Mouse (Mus musculus): Measurements from ENCODE around the gene Wdr92. TPM values are rescaled to one million over a fixed set of nuclear protein-coding genes. Genes with fewer than 3 reads are reported as not detected.
A peak's percentile ranks its signal among the peaks of the same experiment; 100 is the strongest.
"Not testable (repeated sequence)": the region's sequence is repeated elsewhere in the genome, so short reads cannot be mapped to it uniquely, and the experiment has no call there.

The Wdr92 gene
- polyA plus RNA-seq, 1 experiment from 2014 or later = 22.3 TPM

GRCm38 (mm10) chr11:17212903-17213509 lies 31.1 kb downstream of the Wdr92 start:
- H3K36me3 ChIP-seq (replicated peaks) = peaks cover 10% of the 10 kb centered on the region; the same call in 1 of the 2 replicates
- H3K9me3 ChIP-seq = no peaks in the 10 kb centered on the region
- H3K4me3 ChIP-seq (replicated peaks) = 0 out of 2 replicates have a peak overlapping the region, but pooled peaks have one; percentile 5
- H3K27ac ChIP-seq = no peak overlapping the region
- H3K9ac ChIP-seq = peak overlapping the region; percentile 21; the same call in 1 of the 2 replicates
- WGBS = 71% methylated on average over 5 of the region's 5 CpGs
- H3K4me1 ChIP-seq = peaks cover 24% of the 10 kb centered on the region
- ATAC-seq (ENCODE audit: low FRiP score) = no peak
- peak overlapping the region; percentile 74 for H3K4me2 ChIP-seq
- no peaks in the 10 kb centered on the region for H3K27me3 ChIP-seq

- 91% methylated on average over 3 of the region's 3 CpGs for WGBS
- H3K9ac ChIP-seq = no peak overlapping the region
- no peak for ATAC-seq (ENCODE audit: low FRiP score)
These were observed 33.6 kb downstream of the Wdr92 start for GRCm38 (mm10) chr11:17215475-17215874.

GRCm38 (mm10) chr11:17221126-17221525 lies 39.2 kb downstream of the Wdr92 start:
- no peaks in the 10 kb centered on the region for H3K9me3 ChIP-seq
- H3K4me1 ChIP-seq = no peaks in the 10 kb centered on the region
- no peak overlapping the region for H3K4me3 ChIP-seq (replicated peaks)
- no peak overlapping the region for H3K4me2 ChIP-seq
- no peak for ATAC-seq (ENCODE audit: low FRiP score)
- H3K27ac ChIP-seq = no peak overlapping the region
- peaks cover 19% of the 10 kb centered on the region; the same call in 1 of the 2 replicates for H3K36me3 ChIP-seq (replicated peaks)
- 94% methylated on average over 8 of the region's 8 CpGs for WGBS
- H3K27me3 ChIP-seq = no peaks in the 10 kb centered on the region
- H3K9ac ChIP-seq = no peak overlapping the region

More at GRCm38 (mm10) chr11:17215475-17215874, 33.6 kb downstream of the Wdr92 start:
- no peak overlapping the region for H3K27ac ChIP-seq
- no peak overlapping the region for H3K4me3 ChIP-seq (replicated peaks)
- H3K4me1 ChIP-seq = peaks cover 20% of the 10 kb centered on the region
- no peak overlapping the region for H3K4me2 ChIP-seq
- H3K9me3 ChIP-seq = no peaks in the 10 kb centered on the region
- H3K36me3 ChIP-seq (replicated peaks) = no peaks in the 10 kb centered on the region
- H3K27me3 ChIP-seq = no peaks in the 10 kb centered on the region

- Histone ChIP-seq H3K4me2 (no peak overlapping the region), H3K9ac (no peak overlapping the region), H3K36me3 (replicated peaks) (peaks cover 25% of the 10 kb centered on the region), H3K27me3 (no peaks in the 10 kb centered on the region), H3K27ac (no peak overlapping the region), H3K9me3 (no peaks in the 10 kb centered on the region), H3K4me1 (no peaks in the 10 kb centered on the region), H3K4me3 (replicated peaks) (no peak overlapping the region)
- WGBS = 87% methylated on average over 5 of the region's 5 CpGs
- ATAC-seq (ENCODE audit: low FRiP score) = no peak
These were observed 50.9 kb downstream of the Wdr92 start for GRCm38 (mm10) chr11:17232792-17233191.

GRCm38 (mm10) chr11:17236449-17237037 lies 54.6 kb downstream of the Wdr92 start:
- H3K27me3 ChIP-seq = no peaks in the 10 kb centered on the region
- H3K27ac ChIP-seq = no peak overlapping the region
- no peaks in the 10 kb centered on the region for H3K9me3 ChIP-seq
- no peaks in the 10 kb centered on the region for H3K4me1 ChIP-seq
- ATAC-seq (ENCODE audit: low FRiP score) = no peak
- no peak overlapping the region for H3K9ac ChIP-seq
- no peak overlapping the region for H3K4me3 ChIP-seq (replicated peaks)
- WGBS = 86% methylated on average over 5 of the region's 5 CpGs
- peaks cover 10% of the 10 kb centered on the region for H3K36me3 ChIP-seq (replicated peaks)
- H3K4me2 ChIP-seq = no peak overlapping the region

GRCm38 (mm10) chr11:17238598-17238997 lies 56.7 kb downstream of the Wdr92 start:
- WGBS = 89% methylated on average over 5 of the region's 5 CpGs
- H3K9ac ChIP-seq; H3K4me3 ChIP-seq (replicated peaks); H3K4me1 ChIP-seq; H3K27me3 ChIP-seq; H3K9me3 ChIP-seq; ATAC-seq (ENCODE audit: low FRiP score); H3K36me3 ChIP-seq (replicated peaks); H3K27ac ChIP-seq; H3K4me2 ChIP-seq: not testable (repeated sequence)

GRCm38 (mm10) chr11:17248715-17249114 lies 66.8 kb downstream of the Wdr92 start:
- H3K36me3 ChIP-seq (replicated peaks) = no peaks in the 10 kb centered on the region
- H3K9me3 ChIP-seq = no peaks in the 10 kb centered on the region
- H3K27me3 ChIP-seq = no peaks in the 10 kb centered on the region
- ATAC-seq (ENCODE audit: low FRiP score) = no peak
- no peak overlapping the region for H3K27ac ChIP-seq
- no peak overlapping the region for H3K4me3 ChIP-seq (replicated peaks)
- no peak overlapping the region for H3K4me2 ChIP-seq
- no peaks in the 10 kb centered on the region for H3K4me1 ChIP-seq
- no peak overlapping the region for H3K9ac ChIP-seq

- peak overlapping the region; percentile 84; the same call in 1 of the 2 replicates for H3K9ac ChIP-seq
- 59% methylated on average over 8 of the region's 8 CpGs for WGBS
- H3K4me2 ChIP-seq = peak overlapping the region; percentile 56
- H3K4me1 ChIP-seq = peaks cover 9% of the 10 kb centered on the region
- no peak overlapping the region; the same call in 1 of the 2 replicates for H3K27ac ChIP-seq
- H3K36me3 ChIP-seq (replicated peaks) = no peaks in the 10 kb centered on the region
- no peaks in the 10 kb centered on the region for H3K9me3 ChIP-seq
- H3K27me3 ChIP-seq = no peaks in the 10 kb centered on the region
- ATAC-seq (ENCODE audit: low FRiP score) = peak; percentile 69
- peak overlapping the region; percentile 76 for H3K4me3 ChIP-seq (replicated peaks)
These were observed 75.0 kb downstream of the Wdr92 start for GRCm38 (mm10) chr11:17256813-17257365.

GRCm38 (mm10) chr11:17257443-17257842 lies 75.5 kb downstream of the Wdr92 start, which contains the start of gene C1d:
Gene C1d, plus strand, starts transcription at chr11:17257579.
- 0% methylated on average over 33 of the region's 33 CpGs for WGBS
- H3K36me3 ChIP-seq (replicated peaks) = no peaks in the 10 kb centered on the region
- peak within 1 kb of the TSS; percentile 76 for H3K4me3 ChIP-seq (replicated peaks)
- peak within 1 kb of the TSS; percentile 56 for H3K4me2 ChIP-seq
- peak within 1 kb of the TSS; percentile 84 for H3K27ac ChIP-seq
- H3K27me3 ChIP-seq = no peaks in the 10 kb centered on the region
- H3K4me1 ChIP-seq = peaks cover 9% of the 10 kb centered on the region
- peak within 1 kb of the TSS; percentile 84 for H3K9ac ChIP-seq
- peak; percentile 93 for ATAC-seq (ENCODE audit: low FRiP score)
- no peaks in the 10 kb centered on the region for H3K9me3 ChIP-seq

GRCm38 (mm10) chr11:17257861-17258260 lies 76.0 kb downstream of the Wdr92 start:
- peak overlapping the region; percentile 84 for H3K27ac ChIP-seq
- ATAC-seq (ENCODE audit: low FRiP score) = peak; percentile 37
- H3K9me3 ChIP-seq = no peaks in the 10 kb centered on the region
- peak overlapping the region; percentile 56 for H3K4me2 ChIP-seq
- H3K36me3 ChIP-seq (replicated peaks) = no peaks in the 10 kb centered on the region
- under 1% methylated on average over 17 of the region's 17 CpGs for WGBS
- H3K4me3 ChIP-seq (replicated peaks) = peak overlapping the region; percentile 76
- no peaks in the 10 kb centered on the region for H3K27me3 ChIP-seq
- H3K9ac ChIP-seq = peak overlapping the region; percentile 84
- H3K4me1 ChIP-seq = peaks cover 9% of the 10 kb centered on the region

GRCm38 (mm10) chr11:17267176-17267575 lies 85.3 kb downstream of the Wdr92 start:
- Histone ChIP-seq H3K4me1 (no peaks in the 10 kb centered on the region), H3K4me2 (no peak overlapping the region), H3K27ac (no peak overlapping the region), H3K9me3 (no peaks in the 10 kb centered on the region), H3K4me3 (replicated peaks) (no peak overlapping the region), H3K9ac (no peak overlapping the region), H3K36me3 (replicated peaks) (peaks cover 12% of the 10 kb centered on the region), H3K27me3 (no peaks in the 10 kb centered on the region)
- 89% methylated on average over 4 of the region's 4 CpGs for WGBS
- ATAC-seq (ENCODE audit: low FRiP score) = no peak

- Histone ChIP-seq H3K27me3 (no peaks in the 10 kb centered on the region), H3K36me3 (replicated peaks) (peaks cover 12% of the 10 kb centered on the region), H3K27ac (no peak overlapping the region), H3K4me3 (replicated peaks) (no peak overlapping the region), H3K4me1 (no peaks in the 10 kb centered on the region), H3K9me3 (no peaks in the 10 kb centered on the region), H3K9ac (no peak overlapping the region), H3K4me2 (no peak overlapping the region)
- no peak for ATAC-seq (ENCODE audit: low FRiP score)
- WGBS = 96% methylated on average over 1 of the region's 1 CpGs
These were observed 86.9 kb downstream of the Wdr92 start for GRCm38 (mm10) chr11:17268801-17269200.
